26 mouse cellular contexts compared by ENCODE assay signal in genomic region chr5:72671017-72671699, GRCm38 (mm10). TPM values are rescaled to one million over a fixed set of nuclear protein-coding genes. Genes with fewer than 3 reads are reported as not detected.
DNase-seq lines count a peak whose midpoint lies in the region; ATAC-seq and TF ChIP-seq lines count a peak whose summit lies in the region.
"Had no signal": no experiment of that assay in that cellular context is flagged by ENCODE, and none has a peak within 500 bp of the region (broad histone marks: within the 10 kb centered on the region; RNA-seq: fewer than 3 reads in every experiment).

No protein-coding gene starts in this region.

- no peak overlapping the region for H3K4me3 ChIP-seq in midbrain, embryonic 10.5 days
- H3K4me3 ChIP-seq in midbrain, postnatal 0 days (ENCODE audit: low read depth, low read length), result no peak overlapping the region
- no peak overlapping the region for H3K4me3 ChIP-seq in hindbrain, postnatal 0 days (ENCODE audit: low read length)
- no peak overlapping the region for H3K4me3 ChIP-seq in left cerebral cortex, adult 2 months
- H3K4me3 ChIP-seq: heart, adult 2 months; heart, embryonic 15.5 days; kidney, embryonic 15.5 days; liver, embryonic 12.5 days; lung, embryonic 15.5 days had no signal

- H3K9me3 ChIP-seq in midbrain, embryonic 10.5 days (replicated peaks), result no peaks in the 10 kb centered on the region
- H3K9me3 ChIP-seq in midbrain, postnatal 0 days (ENCODE audit: low read length), result no peaks in the 10 kb centered on the region
- H3K9me3 ChIP-seq in hindbrain, postnatal 0 days (ENCODE audit: low read length), result no peaks in the 10 kb centered on the region
- H3K9me3 ChIP-seq: heart, embryonic 15.5 days; kidney, embryonic 15.5 days; liver, embryonic 12.5 days; lung, embryonic 15.5 days had no signal

- no peak overlapping the region for H3K9ac ChIP-seq in midbrain, postnatal 0 days (replicated peaks; ENCODE audit: low read length, poor library complexity, severe bottlenecking)
- no peak overlapping the region for H3K9ac ChIP-seq in hindbrain, postnatal 0 days (replicated peaks; ENCODE audit: low read length)
- H3K9ac ChIP-seq: heart, embryonic 15.5 days; kidney, embryonic 15.5 days; liver, embryonic 12.5 days; lung, embryonic 15.5 days had no signal

- no peaks in the 10 kb centered on the region for H3K36me3 ChIP-seq in midbrain, embryonic 10.5 days
- no peaks in the 10 kb centered on the region for H3K36me3 ChIP-seq in midbrain, postnatal 0 days (ENCODE audit: insufficient read depth, low read length)
- no peaks in the 10 kb centered on the region for H3K36me3 ChIP-seq in hindbrain, postnatal 0 days (ENCODE audit: insufficient read depth, low read length)
- H3K36me3 ChIP-seq: heart, embryonic 15.5 days; kidney, embryonic 15.5 days; liver, embryonic 12.5 days; lung, embryonic 15.5 days had no signal

- H3K27me3 ChIP-seq in midbrain, embryonic 10.5 days (ENCODE audit: low read depth, poor library complexity, severe bottlenecking), result no peaks in the 10 kb centered on the region
- H3K27me3 ChIP-seq in midbrain, postnatal 0 days (ENCODE audit: insufficient read depth, low read length), result no peaks in the 10 kb centered on the region
- H3K27me3 ChIP-seq in hindbrain, postnatal 0 days (ENCODE audit: insufficient read depth, low read length), result no peaks in the 10 kb centered on the region
- H3K27me3 ChIP-seq: heart, embryonic 15.5 days; kidney, embryonic 15.5 days; liver, embryonic 12.5 days; lung, embryonic 15.5 days had no signal

- no peak overlapping the region for H3K4me2 ChIP-seq in midbrain, postnatal 0 days (ENCODE audit: low read depth, low read length, poor library complexity, severe bottlenecking)
- H3K4me2 ChIP-seq in hindbrain, postnatal 0 days (ENCODE audit: low read depth, low read length), result no peak overlapping the region
- H3K4me2 ChIP-seq: heart, embryonic 15.5 days; kidney, embryonic 15.5 days; liver, embryonic 12.5 days; lung, embryonic 15.5 days had no signal

- peak overlapping the region; percentile 81 for H3K27ac ChIP-seq in midbrain, embryonic 10.5 days (replicated peaks)
- H3K27ac ChIP-seq in midbrain, postnatal 0 days (ENCODE audit: low read depth, low read length), result no peak overlapping the region
- no peak overlapping the region for H3K27ac ChIP-seq in hindbrain, postnatal 0 days
- H3K27ac ChIP-seq in left cerebral cortex, adult 2 months, result no peak overlapping the region
- H3K27ac ChIP-seq: heart, adult 2 months; heart, embryonic 15.5 days; kidney, embryonic 15.5 days; liver, embryonic 12.5 days; lung, embryonic 15.5 days; stomach, postnatal 0 days had no signal

- no peak for TF ChIP-seq CTCF in midbrain, postnatal 0 days (IDR thresholded peaks at IDR 0.05)
- TF ChIP-seq CTCF in hindbrain, postnatal 0 days (IDR thresholded peaks at IDR 0.05; ENCODE audit: low read depth), result no peak
- no peak for TF ChIP-seq CTCF in left cerebral cortex, adult 2 months (IDR thresholded peaks at IDR 0.05)

- DNase-seq in cerebellum, postnatal 10 days, result peak; percentile 27 to 31
- no peak for DNase-seq in cerebellum, adult 11 months
- peak; percentile 22 for DNase-seq in midbrain, embryonic 10.5 days (ENCODE audit: low spot score)
- no peak for DNase-seq in midbrain, postnatal 0 days (ENCODE audit: low spot score)
- no peak for DNase-seq in hindbrain, postnatal 0 days (ENCODE audit: low spot score)
- no peak for DNase-seq in urinary bladder, adult 18-20 months (ENCODE audit: low spot score in 2 of 2)
- DNase-seq in left cerebral cortex, adult 2 months (ENCODE audit: extremely low spot score in 1 of 2, low spot score in 2 of 2), result no peak
- DNase-seq: adrenal gland, postnatal 25 days; cerebellum, adult 2 months; gastrocnemius, postnatal 10 days; heart, adult 2 months; lung, postnatal 4 days; retina, postnatal 1 day; thymus, postnatal 14 days had no signal

- peaks cover 19% of the 10 kb centered on the region for H3K4me1 ChIP-seq in midbrain, embryonic 10.5 days
- H3K4me1 ChIP-seq in midbrain, postnatal 0 days (ENCODE audit: insufficient read depth, low read length), result no peaks in the 10 kb centered on the region
- no peaks in the 10 kb centered on the region for H3K4me1 ChIP-seq in hindbrain, postnatal 0 days (ENCODE audit: insufficient read depth, low read length)
- H3K4me1 ChIP-seq: heart, embryonic 15.5 days; kidney, embryonic 15.5 days; liver, embryonic 12.5 days had no signal

- no peak for ATAC-seq in midbrain, postnatal 0 days (ENCODE audit: low FRiP score)
- ATAC-seq in hindbrain, postnatal 0 days, result peak; percentile 47; the same call in 1 of the 2 replicates
- ATAC-seq in megakaryocyte progenitor cell, adult 5-6 weeks (replicated peaks; ENCODE audit: poor library complexity), result no peak
- ATAC-seq: intestine, postnatal 0 days; liver, embryonic 12.5 days had no signal

- intact Hi-C loops in left cerebral cortex, adult 2 months (cut with DNase I), result no loop called here

- 47% methylated on average over 8 of the region's 8 CpGs for WGBS in midbrain, embryonic 10.5 days
- WGBS in midbrain, postnatal 0 days, result 16% methylated on average over 8 of the region's 8 CpGs
- 37% methylated on average over 8 of the region's 8 CpGs for WGBS in hindbrain, postnatal 0 days

RNA-seq across cellular contexts. Expression of gene Nipal1, which starts 23.6 kb away (rescaled TPM):
- polyA plus RNA-seq in midbrain, embryonic 10.5 days (2016; fragmentation: Nextera tagmentation; extraction: Ambion mirVana), result 0.48 and 0.51 TPM in 2 replicates
- total RNA-seq in midbrain, postnatal 0 days (2014; rRNA removed), result 0.24 and 0.55 TPM in 2 replicates
- 0.33 and 0.70 TPM in 2 replicates for polyA plus RNA-seq in midbrain, postnatal 0 days (2015; fragmentation: Nextera tagmentation; extraction: Ambion mirVana)
- 0.07 and 0.31 TPM in 2 replicates for total RNA-seq in hindbrain, postnatal 0 days (2014; rRNA removed)
- polyA plus RNA-seq in hindbrain, postnatal 0 days (2015; fragmentation: Nextera tagmentation; extraction: Ambion mirVana), result 0.60 and 1.3 TPM in 2 replicates
- total RNA-seq in left cerebral cortex, adult 2 months (2021), result not detected
- not detected in 2 replicates for total RNA-seq in megakaryocyte progenitor cell, adult 5-6 weeks (2015)
- total RNA-seq in megakaryocyte progenitor cell, adult 5-6 weeks (2017), result 1.3 TPM in 1 of 2 replicates, not detected in the other
- total RNA-seq: heart, adult 2 months; layer of hippocampus, postnatal 10 days had no signal
- polyA plus RNA-seq: cerebellum, adult 2 months; heart, adult 2 months had no signal

RNA-seq across cellular contexts. Expression of gene Cnga1, which starts 27.1 kb away (rescaled TPM):
- not detected in 2 replicates for polyA plus RNA-seq in midbrain, embryonic 10.5 days (2016; fragmentation: Nextera tagmentation; extraction: Ambion mirVana)
- not detected in 2 replicates for total RNA-seq in midbrain, postnatal 0 days (2014; rRNA removed)
- 0.06 TPM in 1 of 2 replicates, not detected in the other for polyA plus RNA-seq in midbrain, postnatal 0 days (2015; fragmentation: Nextera tagmentation; extraction: Ambion mirVana)
- total RNA-seq in hindbrain, postnatal 0 days (2014; rRNA removed), result not detected in 2 replicates
- polyA plus RNA-seq in hindbrain, postnatal 0 days (2015; fragmentation: Nextera tagmentation; extraction: Ambion mirVana), result not detected in 2 replicates
- not detected for total RNA-seq in left cerebral cortex, adult 2 months (2021)
- not detected in 2 replicates for total RNA-seq in megakaryocyte progenitor cell, adult 5-6 weeks (2015)
- not detected in 2 replicates for total RNA-seq in megakaryocyte progenitor cell, adult 5-6 weeks (2017)
- total RNA-seq: adrenal gland, postnatal 25 days; gastrocnemius, postnatal 10 days; heart, adult 2 months; layer of hippocampus, postnatal 10 days had no signal
- polyA plus RNA-seq: cerebellum, adult 2 months; frontal cortex, adult 2 months; heart, adult 2 months; heart, embryonic 15.5 days; intestine, postnatal 0 days; kidney, embryonic 15.5 days; large intestine, adult 2 months; limb, embryonic 11.5 days; liver, embryonic 12.5 days; neural tube, embryonic 11.5 days; stomach, postnatal 0 days had no signal

Comparison
In these comparisons a context has a peak if more than half of its experiments do, and no peak if none do; other contexts are left out.
1. DNase-seq: peak in cerebellum, postnatal 10 days (2 of 2) and midbrain, embryonic 10.5 days (single experiment); none in cerebellum, adult 11 months (single experiment), midbrain, postnatal 0 days (single experiment), hindbrain, postnatal 0 days (single experiment), urinary bladder, adult 18-20 months (0 of 2) and left cerebral cortex, adult 2 months (0 of 2).